Mouse (Mus musculus): ENCODE results near the gene Ksr1. TPM values are rescaled to one million over a fixed set of nuclear protein-coding genes. Genes with fewer than 3 reads are reported as not detected.

Gene Ksr1
- polyA plus RNA-seq, 1 experiment from 2014 or later, result 6.0 TPM

DNA sequence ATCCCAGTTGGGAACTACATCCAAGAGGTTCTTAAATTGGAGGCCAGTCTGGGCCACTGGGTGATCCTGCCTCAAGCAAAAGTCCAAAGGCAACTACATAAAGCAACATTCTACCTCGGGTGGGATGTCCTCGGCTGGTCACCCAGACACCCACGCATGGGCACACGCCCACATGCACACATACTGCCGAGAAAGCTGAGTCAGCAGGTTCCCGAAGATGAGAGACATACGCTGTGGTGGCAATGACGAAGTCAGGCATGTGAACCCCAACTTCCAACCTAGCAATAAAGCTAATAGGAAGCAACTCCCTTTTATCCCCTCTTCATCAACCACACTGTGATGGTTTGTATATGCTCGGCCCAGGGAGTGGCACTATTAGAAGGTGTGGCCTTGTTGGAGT lies 94.7 kb downstream of the Ksr1 start:
- Histone ChIP-seq H3K27ac (ENCODE audit: low read depth) (no peak overlapping the region), H3K9me3 (ENCODE audit: control insufficient read depth, low read length) (no peaks in the 10 kb centered on the region), H3K27me3 (replicated peaks; ENCODE audit: control insufficient read depth, insufficient read depth, low read length) (no peaks in the 10 kb centered on the region), H3K4me1 (replicated peaks; ENCODE audit: control insufficient read depth, insufficient read depth, low read length) (peaks cover 16% of the 10 kb centered on the region), H3K9ac (ENCODE audit: low read length) (no peak overlapping the region), H3K4me3 (ENCODE audit: low read depth, low read length) (no peak overlapping the region), H3K36me3 (ENCODE audit: control insufficient read depth, insufficient read depth, low read length) (no peaks in the 10 kb centered on the region), H3K4me2 (ENCODE audit: low read length) (no peak overlapping the region)
- ATAC-seq (replicated peaks; ENCODE audit: low FRiP score, low TSS enrichment, low read depth), result no peak
- DNase-seq (ENCODE audit: low spot score), result no peak
- WGBS, result 90% methylated on average over 9 of the region's 9 CpGs

- no peaks in the 10 kb centered on the region for H3K27me3 ChIP-seq (replicated peaks; ENCODE audit: control insufficient read depth, insufficient read depth, low read length)
- WGBS, result 82% methylated on average over 16 of the region's 16 CpGs
- no peaks in the 10 kb centered on the region for H3K36me3 ChIP-seq (ENCODE audit: control insufficient read depth, insufficient read depth, low read length)
- no peak for DNase-seq (ENCODE audit: low spot score)
- H3K9me3 ChIP-seq (ENCODE audit: control insufficient read depth, low read length), result no peaks in the 10 kb centered on the region
- no peak overlapping the region for H3K4me3 ChIP-seq (ENCODE audit: low read depth, low read length)
- H3K4me1 ChIP-seq (replicated peaks; ENCODE audit: control insufficient read depth, insufficient read depth, low read length), result peaks cover 16% of the 10 kb centered on the region
- no peak overlapping the region for H3K9ac ChIP-seq (ENCODE audit: low read length)
- no peak overlapping the region for H3K4me2 ChIP-seq (ENCODE audit: low read length)
- H3K27ac ChIP-seq (ENCODE audit: low read depth), result no peak overlapping the region
- ATAC-seq (replicated peaks; ENCODE audit: low FRiP score, low TSS enrichment, low read depth), result no peak
Observed at GRCm38 (mm10) chr11:79050781-79051507, 95.3 kb downstream of the Ksr1 start.

DNA sequence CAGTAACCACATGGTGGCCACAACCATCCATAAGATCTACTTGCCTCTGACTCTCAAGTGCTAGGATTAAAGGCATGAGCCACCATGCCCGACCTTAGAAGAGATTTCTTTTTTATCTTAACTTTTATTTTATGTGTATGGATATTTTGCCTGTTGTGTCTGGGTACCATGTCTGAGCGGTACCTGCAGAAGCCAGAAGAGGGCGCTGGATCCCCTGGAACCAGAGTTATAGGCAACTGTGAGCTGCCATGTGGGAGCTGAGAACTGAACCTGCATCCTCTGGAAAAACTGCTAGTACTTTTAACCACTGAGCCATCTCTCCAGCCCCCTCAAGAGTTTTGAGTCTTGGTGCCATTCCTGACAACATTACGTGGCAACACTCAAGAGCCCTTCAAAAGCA lies 97.3 kb downstream of the Ksr1 start:
- Histone ChIP-seq H3K27ac (ENCODE audit: low read depth) (no peak overlapping the region), H3K9me3 (ENCODE audit: control insufficient read depth, low read length) (no peaks in the 10 kb centered on the region), H3K27me3 (replicated peaks; ENCODE audit: control insufficient read depth, insufficient read depth, low read length) (no peaks in the 10 kb centered on the region), H3K4me1 (replicated peaks; ENCODE audit: control insufficient read depth, insufficient read depth, low read length) (peaks cover 6% of the 10 kb centered on the region), H3K4me2 (ENCODE audit: low read length) (no peak overlapping the region), H3K4me3 (ENCODE audit: low read depth, low read length) (no peak overlapping the region), H3K9ac (ENCODE audit: low read length) (no peak overlapping the region), H3K36me3 (ENCODE audit: control insufficient read depth, insufficient read depth, low read length) (peaks cover 8% of the 10 kb centered on the region)
- ATAC-seq (replicated peaks; ENCODE audit: low FRiP score, low TSS enrichment, low read depth) (no peak), DNase-seq (ENCODE audit: low spot score) (no peak)
- 79% methylated on average over 4 of the region's 4 CpGs for WGBS

- ATAC-seq (replicated peaks; ENCODE audit: low FRiP score, low TSS enrichment, low read depth) (no peak), DNase-seq (ENCODE audit: low spot score) (no peak)
- Histone ChIP-seq H3K27me3 (replicated peaks; ENCODE audit: control insufficient read depth, insufficient read depth, low read length) (no peaks in the 10 kb centered on the region), H3K9ac (ENCODE audit: low read length) (no peak overlapping the region), H3K36me3 (ENCODE audit: control insufficient read depth, insufficient read depth, low read length) (peaks cover 8% of the 10 kb centered on the region), H3K27ac (ENCODE audit: low read depth) (no peak overlapping the region; the same call in 1 of the 2 replicates), H3K4me2 (ENCODE audit: low read length) (no peak overlapping the region), H3K4me1 (replicated peaks; ENCODE audit: control insufficient read depth, insufficient read depth, low read length) (peaks cover 6% of the 10 kb centered on the region), H3K4me3 (ENCODE audit: low read depth, low read length) (no peak overlapping the region), H3K9me3 (ENCODE audit: control insufficient read depth, low read length) (no peaks in the 10 kb centered on the region)
- WGBS, result 67% methylated on average over 11 of the region's 11 CpGs
Observed at GRCm38 (mm10) chr11:79047180-79047727, 99.0 kb downstream of the Ksr1 start.

GRCm38 (mm10) chr11:79046561-79047155 lies 99.5 kb downstream of the Ksr1 start:
- H3K27me3 ChIP-seq (replicated peaks; ENCODE audit: control insufficient read depth, insufficient read depth, low read length), result no peaks in the 10 kb centered on the region
- 52% methylated on average over 8 of the region's 8 CpGs for WGBS
- no peak overlapping the region for H3K9ac ChIP-seq (ENCODE audit: low read length)
- H3K4me1 ChIP-seq (replicated peaks; ENCODE audit: control insufficient read depth, insufficient read depth, low read length), result peaks cover 6% of the 10 kb centered on the region
- peaks cover 8% of the 10 kb centered on the region for H3K36me3 ChIP-seq (ENCODE audit: control insufficient read depth, insufficient read depth, low read length)
- H3K9me3 ChIP-seq (ENCODE audit: control insufficient read depth, low read length), result no peaks in the 10 kb centered on the region
- no peak overlapping the region for H3K4me2 ChIP-seq (ENCODE audit: low read length)
- no peak for ATAC-seq (replicated peaks; ENCODE audit: low FRiP score, low TSS enrichment, low read depth)
- H3K27ac ChIP-seq (ENCODE audit: low read depth), result no peak overlapping the region; the same call in 1 of the 2 replicates
- no peak overlapping the region for H3K4me3 ChIP-seq (ENCODE audit: low read depth, low read length)
- DNase-seq (ENCODE audit: low spot score), result no peak

- Histone ChIP-seq H3K36me3 (ENCODE audit: control insufficient read depth, insufficient read depth, low read length) (peaks cover 17% of the 10 kb centered on the region), H3K4me2 (ENCODE audit: low read length) (no peak overlapping the region), H3K4me3 (ENCODE audit: low read depth, low read length) (no peak overlapping the region), H3K9me3 (ENCODE audit: control insufficient read depth, low read length) (no peaks in the 10 kb centered on the region), H3K27me3 (replicated peaks; ENCODE audit: control insufficient read depth, insufficient read depth, low read length) (no peaks in the 10 kb centered on the region), H3K4me1 (replicated peaks; ENCODE audit: control insufficient read depth, insufficient read depth, low read length) (peaks cover 6% of the 10 kb centered on the region), H3K9ac (ENCODE audit: low read length) (no peak overlapping the region), H3K27ac (ENCODE audit: low read depth) (no peak overlapping the region)
- ATAC-seq (replicated peaks; ENCODE audit: low FRiP score, low TSS enrichment, low read depth) (0 out of 2 replicates have a peak, but pooled peaks have one; percentile 23), DNase-seq (ENCODE audit: low spot score) (no peak)
- 94% methylated on average over 9 of the region's 9 CpGs for WGBS
Observed at GRCm38 (mm10) chr11:79045231-79045630, 101.0 kb downstream of the Ksr1 start.

DNA sequence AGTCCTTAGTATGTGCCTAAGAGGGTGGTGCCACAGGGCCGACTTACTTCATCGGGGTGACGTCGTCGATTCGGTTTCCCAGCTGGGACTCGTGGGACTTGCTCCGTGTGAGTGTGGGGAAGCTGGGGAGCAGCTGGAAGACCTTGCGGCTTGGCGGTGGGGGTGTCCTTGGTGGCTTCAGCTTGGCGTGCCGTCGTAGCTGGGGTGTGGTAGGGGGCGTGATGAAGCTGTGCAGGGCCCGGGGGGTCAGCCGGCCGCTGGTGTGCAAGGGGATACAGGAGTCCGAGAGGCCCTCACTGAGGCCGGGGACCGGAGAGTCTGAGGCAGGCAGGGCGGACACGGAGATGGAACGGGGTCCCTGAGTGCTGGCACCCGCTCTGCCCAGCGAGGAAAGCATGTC lies 101.4 kb downstream of the Ksr1 start:
- H3K4me1 ChIP-seq (replicated peaks; ENCODE audit: control insufficient read depth, insufficient read depth, low read length), result peaks cover 6% of the 10 kb centered on the region
- no peak overlapping the region for H3K4me3 ChIP-seq (ENCODE audit: low read depth, low read length)
- WGBS, result 95% methylated on average over 25 of the region's 25 CpGs
- H3K4me2 ChIP-seq (ENCODE audit: low read length), result no peak overlapping the region
- no peaks in the 10 kb centered on the region for H3K9me3 ChIP-seq (ENCODE audit: control insufficient read depth, low read length)
- no peaks in the 10 kb centered on the region for H3K27me3 ChIP-seq (replicated peaks; ENCODE audit: control insufficient read depth, insufficient read depth, low read length)
- ATAC-seq (replicated peaks; ENCODE audit: low FRiP score, low TSS enrichment, low read depth) (no peak), DNase-seq (ENCODE audit: low spot score) (no peak)
- peaks cover 17% of the 10 kb centered on the region for H3K36me3 ChIP-seq (ENCODE audit: control insufficient read depth, insufficient read depth, low read length)
- H3K9ac ChIP-seq (ENCODE audit: low read length), result no peak overlapping the region
- H3K27ac ChIP-seq (ENCODE audit: low read depth), result no peak overlapping the region

DNA sequence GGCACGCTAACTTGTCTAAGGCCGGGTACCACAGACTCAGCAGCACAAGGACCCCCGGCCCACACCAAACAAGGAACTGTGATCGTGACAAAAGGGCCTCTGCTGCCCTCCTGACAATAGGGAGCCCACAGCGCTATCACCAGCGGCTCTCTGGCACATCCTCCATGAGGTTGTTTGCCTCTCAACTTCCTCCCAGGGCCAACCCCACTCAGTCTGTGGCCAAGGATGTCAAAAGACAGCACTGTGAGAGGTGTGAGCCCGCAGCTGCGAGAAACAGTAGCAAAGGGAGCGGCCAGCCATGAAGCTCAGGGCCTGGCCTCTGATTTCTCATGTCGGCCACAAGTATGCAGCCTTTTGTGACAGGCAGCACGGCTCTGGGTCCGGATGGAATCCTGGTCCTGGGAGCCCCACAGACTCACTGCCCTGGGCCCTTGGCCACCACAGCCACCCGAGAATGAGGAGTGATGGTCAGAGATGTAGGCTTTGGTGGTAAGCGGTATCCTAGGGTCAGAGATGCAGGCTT lies 104.2 kb downstream of the Ksr1 start:
- H3K4me2 ChIP-seq (ENCODE audit: low read length), result no peak overlapping the region
- H3K27ac ChIP-seq (ENCODE audit: low read depth), result no peak overlapping the region
- no peaks in the 10 kb centered on the region for H3K9me3 ChIP-seq (ENCODE audit: control insufficient read depth, low read length)
- peaks cover 17% of the 10 kb centered on the region for H3K36me3 ChIP-seq (ENCODE audit: control insufficient read depth, insufficient read depth, low read length)
- whole genome bisulfite sequencing, result 84% methylated on average over 14 of the region's 14 CpGs
- H3K27me3 ChIP-seq (replicated peaks; ENCODE audit: control insufficient read depth, insufficient read depth, low read length), result no peaks in the 10 kb centered on the region
- no peak for DNase-seq (ENCODE audit: low spot score)
- H3K4me1 ChIP-seq (replicated peaks; ENCODE audit: control insufficient read depth, insufficient read depth, low read length), result peaks cover 2% of the 10 kb centered on the region
- H3K4me3 ChIP-seq (ENCODE audit: low read depth, low read length), result no peak overlapping the region
- no peak overlapping the region for H3K9ac ChIP-seq (ENCODE audit: low read length)
- ATAC-seq (replicated peaks; ENCODE audit: low FRiP score, low TSS enrichment, low read depth), result no peak
